Mouse (Mus musculus) thymus, adult 2 months (tissue): ENCODE data around the gene Fam189a1. TPM values are rescaled to one million over a fixed set of nuclear protein-coding genes. Genes with fewer than 3 reads are reported as not detected.

Experiments
- DNase-seq: peaks from one replicate; pipeline ENCODE4 v3.0.0; 2021
- H3K27ac ChIP-seq: fragments of 200-500 bp; 2 replicates; pipeline ENCODE4 v1.5.1; 2012; ENCODE audit warnings: low read length, control low read depth; ENCODE audit not compliant: control insufficient read depth, insufficient read depth
- H3K27me3 ChIP-seq: fragments of 200-500 bp; 2 replicates; pipeline ENCODE4 v1.6.1; 2012; ENCODE audit warnings: mild to moderate bottlenecking, low read length, moderate library complexity, mixed read lengths; ENCODE audit not compliant: control insufficient read depth, insufficient read depth
- H3K36me3 ChIP-seq: fragments of 200-500 bp; 2 replicates; pipeline ENCODE4 v1.6.1; 2012; ENCODE audit warnings: mild to moderate bottlenecking, low read length, moderate library complexity; ENCODE audit not compliant: control insufficient read depth, insufficient read depth
- H3K4me1 ChIP-seq: fragments of 200-500 bp; replicated peaks from 2 replicates; pipeline ENCODE4 v1.6.1; 2012; ENCODE audit warnings: low read length; ENCODE audit not compliant: control insufficient read depth, insufficient read depth
- H3K4me3 ChIP-seq: fragments of 200-500 bp; 2 replicates; pipeline ENCODE4 v1.5.1; 2012; ENCODE audit warnings: mild to moderate bottlenecking, low read length, control low read depth, moderate library complexity; ENCODE audit not compliant: control insufficient read depth, insufficient read depth
- CTCF ChIP-seq: fragments of 200-500 bp; IDR thresholded peaks from 2 replicates; pipeline ENCODE4 v1.5.1; 2012; ENCODE audit warnings: mild to moderate bottlenecking, control low read depth, low read length, moderate library complexity, borderline replicate concordance; ENCODE audit not compliant: control insufficient read depth, poor library complexity, insufficient read depth; ENCODE audit errors: extremely low read depth
- POLR2A ChIP-seq: fragments of 200-500 bp; IDR thresholded peaks from 2 replicates; pipeline ENCODE4 v1.6.1; 2012; ENCODE audit warnings: mild to moderate bottlenecking, low read length, control low read depth, moderate library complexity; ENCODE audit not compliant: control insufficient read depth, poor library complexity, insufficient read depth; ENCODE audit errors: extremely low read depth
- WGBS: fragments of 180-500 bp; shearing (Covaris S2); methylation state at CpG from one replicate; pipeline ENCODE4 v1.1.7; 2018; 5-methylcytosine and 5-hydroxymethylcytosine counted together
- polyA plus RNA-seq: library from polyadenylated mRNA; depleted of rRNA; stranded (reverse); fragments of >200 nt; gene quantifications from 2 replicates; pipeline ENCODE4 v1.2.3, GENCODE M21; 2012

Gene Fam189a1
- polyA plus RNA-seq, 1 experiment = 1.9 TPM

GRCm38 (mm10) chr7:65029985-65030384 lies 126.4 kb downstream of the Fam189a1 start:
- DNase-seq = no peak
- TF ChIP-seq POLR2A = no peak
- TF ChIP-seq CTCF = no peak
- no peak overlapping the region for H3K4me3 ChIP-seq
- no peaks in the 10 kb centered on the region for H3K36me3 ChIP-seq
- no peaks in the 10 kb centered on the region for H3K27me3 ChIP-seq
- H3K4me1 ChIP-seq = no peaks in the 10 kb centered on the region
- no peak overlapping the region for H3K27ac ChIP-seq
- WGBS = 93% methylated on average over 16 of the region's 16 CpGs

- Histone ChIP-seq H3K4me3 (no peak overlapping the region), H3K27me3 (no peaks in the 10 kb centered on the region), H3K4me1 (no peaks in the 10 kb centered on the region), H3K36me3 (no peaks in the 10 kb centered on the region), H3K27ac (no peak overlapping the region)
- WGBS = 86% methylated on average over 2 of the region's 2 CpGs
- DNase-seq = no peak
- TF ChIP-seq CTCF (no peak), POLR2A (no peak)
Observed at GRCm38 (mm10) chr7:65021298-65021697, 135.1 kb downstream of the Fam189a1 start.

GRCm38 (mm10) chr7:65018036-65018679 lies 138.2 kb downstream of the Fam189a1 start:
- no peaks in the 10 kb centered on the region for H3K4me1 ChIP-seq
- no peak overlapping the region for H3K4me3 ChIP-seq
- WGBS = 95% methylated on average over 8 of the region's 8 CpGs
- TF ChIP-seq POLR2A (no peak), CTCF (no peak)
- no peak for DNase-seq
- H3K27me3 ChIP-seq = no peaks in the 10 kb centered on the region
- H3K36me3 ChIP-seq = no peaks in the 10 kb centered on the region
- no peak overlapping the region for H3K27ac ChIP-seq

DNA sequence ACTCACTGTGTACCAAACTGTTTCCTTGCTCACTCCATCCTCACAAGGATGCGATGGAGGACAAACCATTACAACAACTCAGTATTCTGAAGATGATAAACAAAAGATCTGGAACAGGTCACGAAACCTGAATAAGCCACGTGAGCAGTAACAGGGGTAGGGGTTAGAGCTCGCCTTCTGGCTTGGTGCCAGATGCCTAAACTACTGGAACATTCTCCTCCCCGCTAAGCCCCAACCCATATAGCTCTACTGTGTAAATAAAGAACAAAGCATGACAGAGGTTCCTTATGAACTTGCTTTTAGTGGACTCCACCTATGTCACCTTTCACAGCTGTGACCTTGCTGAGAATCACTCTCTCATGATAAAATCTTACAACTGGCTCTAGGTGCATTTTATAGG lies 139.0 kb downstream of the Fam189a1 start:
- WGBS = 91% methylated on average over 5 of the region's 5 CpGs
- no peaks in the 10 kb centered on the region for H3K36me3 ChIP-seq

DNA sequence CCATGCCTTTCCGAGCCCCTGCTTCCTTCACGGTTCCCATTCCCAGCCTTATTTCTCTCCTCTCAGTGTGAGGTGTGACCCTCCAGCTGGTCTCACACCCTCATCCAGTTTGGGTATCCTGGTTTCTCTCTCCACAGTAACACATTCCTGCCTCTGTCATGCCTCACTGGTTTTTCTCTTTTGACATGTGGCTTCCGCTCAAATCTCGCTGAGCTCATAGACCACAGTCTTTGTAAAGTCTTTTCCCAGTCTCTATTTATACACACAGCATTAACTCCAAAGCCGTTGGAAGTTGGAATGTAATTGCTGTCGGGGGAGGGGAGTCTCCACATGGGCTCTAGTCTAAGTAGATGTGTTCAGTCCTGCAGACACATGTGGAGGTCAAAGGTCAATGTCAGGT lies 145.2 kb downstream of the Fam189a1 start:
- peaks cover 9% of the 10 kb centered on the region for H3K4me1 ChIP-seq
- no peak overlapping the region for H3K27ac ChIP-seq
- H3K36me3 ChIP-seq = no peaks in the 10 kb centered on the region
- H3K4me3 ChIP-seq = no peak overlapping the region
- H3K27me3 ChIP-seq = no peaks in the 10 kb centered on the region
- 8% methylated on average over 6 of the region's 6 CpGs for WGBS
- no peak for DNase-seq
- no peak for TF ChIP-seq CTCF
- TF ChIP-seq POLR2A = no peak

More for the DNA sequence above, 139.0 kb downstream of the Fam189a1 start:
- Histone ChIP-seq H3K4me3 (no peak overlapping the region), H3K27ac (no peak overlapping the region), H3K27me3 (no peaks in the 10 kb centered on the region), H3K4me1 (no peaks in the 10 kb centered on the region)
- no peak for DNase-seq
- TF ChIP-seq POLR2A (no peak), CTCF (no peak)

- Histone ChIP-seq H3K4me1 (peaks cover 9% of the 10 kb centered on the region), H3K36me3 (no peaks in the 10 kb centered on the region), H3K27me3 (no peaks in the 10 kb centered on the region), H3K4me3 (no peak overlapping the region), H3K27ac (no peak overlapping the region)
- no peak for TF ChIP-seq POLR2A
- no peak for TF ChIP-seq CTCF
- 5% methylated on average over 6 of the region's 6 CpGs for WGBS
- DNase-seq = no peak
Observed at GRCm38 (mm10) chr7:65010275-65010674, 146.1 kb downstream of the Fam189a1 start.

GRCm38 (mm10) chr7:65005731-65006130 lies 150.6 kb downstream of the Fam189a1 start:
- no peak overlapping the region for H3K27ac ChIP-seq
- 96% methylated on average over 2 of the region's 2 CpGs for WGBS
- no peaks in the 10 kb centered on the region for H3K36me3 ChIP-seq
- no peak for TF ChIP-seq CTCF
- TF ChIP-seq POLR2A = no peak
- H3K4me1 ChIP-seq = peaks cover 6% of the 10 kb centered on the region
- no peak overlapping the region for H3K4me3 ChIP-seq
- no peak for DNase-seq
- no peaks in the 10 kb centered on the region for H3K27me3 ChIP-seq
